Mouse (Mus musculus): ENCODE results near the gene Hoxa10. TPM values are rescaled to one million over a fixed set of nuclear protein-coding genes. Genes with fewer than 3 reads are reported as not detected.

The Hoxa10 gene
- polyA plus RNA-seq, 1 experiment: 15.8 TPM

GRCm38 (mm10) chr6:52205638-52206621, 34.7 kb downstream of the Hoxa10 start:
- no peak overlapping the region for H3K4me2 ChIP-seq (ENCODE audit: low read depth)

DNA sequence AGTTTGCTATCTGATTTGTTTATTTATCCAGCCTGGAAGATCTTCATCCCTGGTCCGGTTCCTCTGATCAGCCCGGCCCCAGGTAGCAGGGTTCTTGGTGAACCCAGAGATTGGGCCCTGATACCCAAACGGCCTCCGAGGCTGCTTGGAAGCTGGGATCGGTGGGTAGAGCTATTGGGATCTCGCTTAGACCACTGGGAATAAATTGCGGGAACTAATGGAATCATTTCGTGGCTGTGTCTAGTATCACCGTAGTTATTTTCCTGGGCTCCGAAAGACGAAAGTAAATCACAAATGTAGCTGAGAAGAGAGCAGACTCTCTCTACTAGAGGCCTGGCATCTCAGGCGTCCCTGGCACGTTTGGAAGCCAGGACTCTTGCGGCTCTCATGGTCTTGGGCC, 35.4 kb downstream of the Hoxa10 start:
- no peak overlapping the region for H3K4me2 ChIP-seq (ENCODE audit: low read depth)

More at GRCm38 (mm10) chr6:52205638-52206621, 34.7 kb downstream of the Hoxa10 start:
- H3ac ChIP-seq (ENCODE audit: control insufficient read depth, insufficient read length): no peak overlapping the region
- no peak overlapping the region for H3K4me3 ChIP-seq
- H3K79me2 ChIP-seq (ENCODE audit: control insufficient read depth, insufficient read depth): peaks cover 27% of the 10 kb centered on the region
- no peak for TF ChIP-seq SRF (IDR thresholded peaks at IDR 0.05; ENCODE audit: control insufficient read depth, insufficient read length, low read depth)
- no peak for TF ChIP-seq MAX (IDR thresholded peaks at IDR 0.05; ENCODE audit: low read depth)
- TF ChIP-seq POLR2AphosphoS2 (IDR thresholded peaks at IDR 0.05; ENCODE audit: insufficient read length, low read depth): no peak
- no peak for TF ChIP-seq TCF3 (IDR thresholded peaks at IDR 0.05; ENCODE audit: insufficient read length, low read depth)
- TF ChIP-seq CEBPB (IDR thresholded peaks at IDR 0.05; ENCODE audit: insufficient read depth, poor library complexity, severe bottlenecking): no peak
- TF ChIP-seq E2F4 (IDR thresholded peaks at IDR 0.05; ENCODE audit: insufficient read depth): no peak
- no peak for TF ChIP-seq TCF12 (IDR thresholded peaks at IDR 0.05; ENCODE audit: insufficient read depth, poor library complexity, severe bottlenecking)
- no peak for TF ChIP-seq REST (IDR thresholded peaks at IDR 0.05; ENCODE audit: insufficient read depth, insufficient read length)
- no peak for TF ChIP-seq MYOG (IDR thresholded peaks at IDR 0.05; ENCODE audit: control insufficient read depth in 1 of 3, insufficient read depth in 1 of 3, insufficient read length in 2 of 3, low read depth in 2 of 3)
- no peak for TF ChIP-seq USF1 (IDR thresholded peaks at IDR 0.05; ENCODE audit: low read depth)
- TF ChIP-seq MYOD1 (IDR thresholded peaks at IDR 0.05; ENCODE audit: control insufficient read depth in 1 of 3, insufficient read length in 2 of 3, low read depth in 2 of 3): no peak
- no peak for TF ChIP-seq POLR2A (IDR thresholded peaks at IDR 0.05; ENCODE audit: insufficient read length, low read depth)
- H3K36me3 ChIP-seq (ENCODE audit: control insufficient read depth, insufficient read depth): peaks cover 16% of the 10 kb centered on the region
- H3K27me3 ChIP-seq (ENCODE audit: control insufficient read depth, insufficient read depth, insufficient read length): no peaks in the 10 kb centered on the region

GRCm38 (mm10) chr6:52204050-52204752, 36.5 kb downstream of the Hoxa10 start, which contains the start of gene Hoxa5:
Hoxa5 (minus strand) TSS chr6:52204587.
- peaks cover 16% of the 10 kb centered on the region for H3K36me3 ChIP-seq (ENCODE audit: control insufficient read depth, insufficient read depth)
- TF ChIP-seq POLR2AphosphoS2 (IDR thresholded peaks at IDR 0.05; ENCODE audit: insufficient read length, low read depth): no peak
- TF ChIP-seq TCF3 (IDR thresholded peaks at IDR 0.05; ENCODE audit: insufficient read length, low read depth): no peak
- no peak for TF ChIP-seq E2F4 (IDR thresholded peaks at IDR 0.05; ENCODE audit: insufficient read depth)
- TF ChIP-seq TCF12 (IDR thresholded peaks at IDR 0.05; ENCODE audit: insufficient read depth, poor library complexity, severe bottlenecking): no peak
- no peak for TF ChIP-seq POLR2A (IDR thresholded peaks at IDR 0.05; ENCODE audit: insufficient read length, low read depth)
- no peak for TF ChIP-seq MYOG (IDR thresholded peaks at IDR 0.05; ENCODE audit: control insufficient read depth in 1 of 3, insufficient read depth in 1 of 3, insufficient read length in 2 of 3, low read depth in 2 of 3)
- no peak for TF ChIP-seq REST (IDR thresholded peaks at IDR 0.05; ENCODE audit: insufficient read depth, insufficient read length)
- no peak within 1 kb of the TSS for H3K4me2 ChIP-seq (ENCODE audit: low read depth)
- H3ac ChIP-seq (ENCODE audit: control insufficient read depth, insufficient read length): no peak within 1 kb of the TSS
- no peak within 1 kb of the TSS for H3K4me3 ChIP-seq
- H3K27me3 ChIP-seq (ENCODE audit: control insufficient read depth, insufficient read depth, insufficient read length): no peaks in the 10 kb centered on the region
- H3K79me2 ChIP-seq (ENCODE audit: control insufficient read depth, insufficient read depth): peaks cover 10% of the 10 kb centered on the region

More for the DNA sequence above, 35.4 kb downstream of the Hoxa10 start:
- peaks cover 20% of the 10 kb centered on the region for H3K79me2 ChIP-seq (ENCODE audit: control insufficient read depth, insufficient read depth)
- H3K27me3 ChIP-seq (ENCODE audit: control insufficient read depth, insufficient read depth, insufficient read length): no peaks in the 10 kb centered on the region
- H3K36me3 ChIP-seq (ENCODE audit: control insufficient read depth, insufficient read depth): peaks cover 16% of the 10 kb centered on the region
- H3K4me3 ChIP-seq: no peak overlapping the region
- TF ChIP-seq REST (IDR thresholded peaks at IDR 0.05; ENCODE audit: insufficient read depth, insufficient read length) (no peak), TCF12 (IDR thresholded peaks at IDR 0.05; ENCODE audit: insufficient read depth, poor library complexity, severe bottlenecking) (no peak), POLR2AphosphoS2 (IDR thresholded peaks at IDR 0.05; ENCODE audit: insufficient read length, low read depth) (no peak), MAX (IDR thresholded peaks at IDR 0.05; ENCODE audit: low read depth) (no peak), MYOG (IDR thresholded peaks at IDR 0.05; ENCODE audit: control insufficient read depth in 1 of 3, insufficient read depth in 1 of 3, insufficient read length in 2 of 3, low read depth in 2 of 3) (no peak), CEBPB (IDR thresholded peaks at IDR 0.05; ENCODE audit: insufficient read depth, poor library complexity, severe bottlenecking) (no peak), POLR2A (IDR thresholded peaks at IDR 0.05; ENCODE audit: insufficient read length, low read depth) (no peak), E2F4 (IDR thresholded peaks at IDR 0.05; ENCODE audit: insufficient read depth) (no peak), TCF3 (IDR thresholded peaks at IDR 0.05; ENCODE audit: insufficient read length, low read depth) (no peak), SRF (IDR thresholded peaks at IDR 0.05; ENCODE audit: control insufficient read depth, insufficient read length, low read depth) (no peak), USF1 (IDR thresholded peaks at IDR 0.05; ENCODE audit: low read depth) (no peak), MYOD1 (IDR thresholded peaks at IDR 0.05; ENCODE audit: control insufficient read depth in 1 of 3, insufficient read length in 2 of 3, low read depth in 2 of 3) (no peak)
- no peak overlapping the region for H3ac ChIP-seq (ENCODE audit: control insufficient read depth, insufficient read length)

GRCm38 (mm10) chr6:52203371-52204049, 37.1 kb downstream of the Hoxa10 start:
- Histone ChIP-seq H3K79me2 (ENCODE audit: control insufficient read depth, insufficient read depth) (peaks cover 5% of the 10 kb centered on the region), H3K4me3 (no peak overlapping the region), H3K36me3 (ENCODE audit: control insufficient read depth, insufficient read depth) (peaks cover 16% of the 10 kb centered on the region), H3K4me2 (ENCODE audit: low read depth) (no peak overlapping the region), H3ac (ENCODE audit: control insufficient read depth, insufficient read length) (no peak overlapping the region), H3K27me3 (ENCODE audit: control insufficient read depth, insufficient read depth, insufficient read length) (no peaks in the 10 kb centered on the region)
- TF ChIP-seq TCF12 (IDR thresholded peaks at IDR 0.05; ENCODE audit: insufficient read depth, poor library complexity, severe bottlenecking) (no peak), USF1 (IDR thresholded peaks at IDR 0.05; ENCODE audit: low read depth) (no peak), CEBPB (IDR thresholded peaks at IDR 0.05; ENCODE audit: insufficient read depth, poor library complexity, severe bottlenecking) (no peak), REST (IDR thresholded peaks at IDR 0.05; ENCODE audit: insufficient read depth, insufficient read length) (no peak), POLR2A (IDR thresholded peaks at IDR 0.05; ENCODE audit: insufficient read length, low read depth) (no peak), MYOG (IDR thresholded peaks at IDR 0.05; ENCODE audit: control insufficient read depth in 1 of 3, insufficient read depth in 1 of 3, insufficient read length in 2 of 3, low read depth in 2 of 3) (no peak), POLR2AphosphoS2 (IDR thresholded peaks at IDR 0.05; ENCODE audit: insufficient read length, low read depth) (no peak), MYOD1 (IDR thresholded peaks at IDR 0.05; ENCODE audit: control insufficient read depth in 1 of 3, insufficient read length in 2 of 3, low read depth in 2 of 3) (no peak), TCF3 (IDR thresholded peaks at IDR 0.05; ENCODE audit: insufficient read length, low read depth) (no peak), MAX (IDR thresholded peaks at IDR 0.05; ENCODE audit: low read depth) (no peak)
